Mouse (Mus musculus) hindbrain, embryonic 15.5 days (tissue): ENCODE data around the gene Rgs3. TPM values are rescaled to one million over a fixed set of nuclear protein-coding genes. Genes with fewer than 3 reads are reported as not detected.

Experiments used
- ATAC-seq: fragments of 200-750 bp; cut with Nextera tagmentation; 2 replicates; pipeline ENCODE4 v1.8.0; 2017; ENCODE audit warnings: low read depth, moderate number of reproducible peaks, moderate TSS enrichment; ENCODE audit not compliant: low FRiP score
- H3K27ac ChIP-seq: fragments of 300-500 bp; sonication (generic); replicated peaks from 2 replicates; pipeline ENCODE4 v1.5.1; 2015; ENCODE audit warnings: mild to moderate bottlenecking, inconsistent platforms
- H3K27me3 ChIP-seq: fragments of 300-500 bp; sonication (generic); 2 replicates; pipeline ENCODE4 v1.6.1; 2015; ENCODE audit warnings: control low read depth, inconsistent platforms
- H3K36me3 ChIP-seq: fragments of 300-500 bp; sonication (generic); 2 replicates; pipeline ENCODE4 v1.6.1; 2015; ENCODE audit warnings: control low read depth, inconsistent platforms
- H3K4me1 ChIP-seq: fragments of 300-500 bp; sonication (generic); replicated peaks from 2 replicates; pipeline ENCODE4 v1.6.1; 2015; ENCODE audit warnings: control low read depth, inconsistent platforms
- H3K4me2 ChIP-seq: fragments of 300-500 bp; sonication (generic); 2 replicates; pipeline ENCODE4 v1.6.1; 2015; ENCODE audit warnings: moderate library complexity, mild to moderate bottlenecking, inconsistent platforms
- H3K4me3 ChIP-seq: fragments of 300-500 bp; sonication (generic); 2 replicates; pipeline ENCODE4 v1.5.1; 2015; ENCODE audit warnings: mild to moderate bottlenecking, inconsistent platforms
- H3K9ac ChIP-seq: fragments of 300-500 bp; sonication (generic); 2 replicates; pipeline ENCODE4 v1.6.1; 2015; ENCODE audit warnings: inconsistent platforms
- H3K9me3 ChIP-seq: fragments of 300-500 bp; sonication (generic); 2 replicates; pipeline ENCODE4 v1.6.1; 2016; ENCODE audit warnings: control low read depth, inconsistent platforms
- WGBS: fragments of 180-500 bp; shearing (Covaris S2); methylation state at CpG from one replicate; pipeline ENCODE4 v1.1.7; 2015; 5-methylcytosine and 5-hydroxymethylcytosine counted together
- polyA plus RNA-seq: library from polyadenylated mRNA; unstranded; fragments of >200 nt; fragmentation: Nextera tagmentation; extraction: Ambion mirVana; gene quantifications from 2 replicates; pipeline ENCODE4 v1.2.1, GENCODE M21; 2015

Rgs3 gene
- polyA plus RNA-seq, 1 experiment from 2014 or later, result 69.3 TPM

DNA sequence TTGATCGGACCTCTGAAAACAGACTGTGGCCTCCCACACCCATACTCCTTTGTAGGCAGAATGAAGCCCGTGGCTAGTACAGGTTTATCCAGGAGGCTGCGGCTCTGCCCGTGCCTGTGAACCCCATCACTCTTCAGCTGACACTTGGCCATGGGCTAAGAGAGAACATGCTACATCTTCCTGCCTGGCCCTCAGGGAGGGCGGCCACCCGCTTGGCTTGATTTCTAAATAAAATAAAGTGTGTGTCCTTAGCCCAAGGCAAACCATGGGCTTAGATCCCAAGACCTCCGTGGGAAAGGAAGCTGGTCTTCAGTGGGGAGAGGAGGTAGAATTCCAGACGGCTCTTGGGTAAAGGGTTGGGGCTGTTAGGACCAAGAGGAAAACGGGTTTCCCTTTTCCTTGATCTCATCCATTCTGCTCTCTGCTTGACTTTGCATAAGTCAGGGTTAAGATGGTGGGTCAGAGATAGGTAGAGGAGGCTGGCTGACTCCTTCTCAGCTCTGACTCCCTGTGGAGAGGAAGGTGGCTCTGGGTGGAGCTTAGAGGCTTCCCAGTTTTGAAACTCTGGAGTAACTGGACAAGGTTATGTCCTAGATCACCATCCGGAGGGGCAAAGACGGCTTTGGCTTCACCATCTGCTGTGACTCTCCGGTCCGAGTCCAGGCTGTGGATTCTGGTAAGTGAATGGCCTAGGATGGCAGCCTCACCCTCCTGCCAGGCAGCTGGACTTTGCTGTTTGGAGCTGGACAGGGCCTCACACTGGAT is 63.8 kb downstream of the Rgs3 start:
- no peaks in the 10 kb centered on the region for H3K36me3 ChIP-seq
- WGBS, result 78% methylated on average over 13 of the region's 13 CpGs
- ATAC-seq, result no peak
- H3K9me3 ChIP-seq, result no peaks in the 10 kb centered on the region
- peaks cover 46% of the 10 kb centered on the region for H3K4me1 ChIP-seq
- no peaks in the 10 kb centered on the region for H3K27me3 ChIP-seq
- H3K4me2 ChIP-seq, result no peak overlapping the region
- H3K9ac ChIP-seq, result no peak overlapping the region
- no peak overlapping the region for H3K27ac ChIP-seq
- H3K4me3 ChIP-seq, result no peak overlapping the region

DNA sequence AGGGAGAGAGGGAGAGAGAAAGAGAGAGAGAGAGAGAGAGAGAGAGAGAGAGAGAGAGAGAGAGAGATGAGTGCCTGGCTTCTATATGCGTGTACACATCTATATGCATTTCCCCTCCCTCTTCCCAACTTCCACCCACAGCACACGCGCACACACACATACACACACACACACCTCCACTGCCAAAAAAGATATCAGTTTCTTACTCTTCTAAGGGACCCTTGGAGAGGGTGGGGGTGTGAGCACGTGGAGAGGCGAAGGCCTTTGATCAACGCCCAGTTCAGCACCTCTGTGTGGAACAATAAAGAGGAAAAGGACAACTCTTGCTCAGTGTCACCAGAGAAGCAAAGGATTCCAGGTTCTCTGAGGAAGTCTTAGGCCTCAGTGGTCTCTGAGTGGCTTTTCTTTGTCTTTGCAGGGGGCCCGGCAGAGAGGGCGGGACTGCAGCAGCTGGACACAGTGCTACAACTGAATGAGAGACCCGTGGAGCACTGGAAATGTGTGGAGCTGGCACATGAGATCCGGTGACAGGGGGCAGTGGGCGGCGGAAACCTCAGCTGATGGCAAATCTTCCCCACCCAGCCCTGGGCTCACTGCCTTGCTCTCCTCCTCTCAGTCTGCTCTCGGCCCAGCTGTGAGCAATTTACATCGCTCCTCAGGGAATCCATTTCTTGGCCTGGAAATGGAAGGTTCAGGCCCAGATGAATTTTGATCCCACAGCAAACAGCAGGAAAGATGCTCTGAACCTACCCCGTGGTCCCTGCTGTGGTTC is 65.2 kb downstream of the Rgs3 start:
- no peaks in the 10 kb centered on the region for H3K9me3 ChIP-seq
- H3K27me3 ChIP-seq, result no peaks in the 10 kb centered on the region
- WGBS, result 31% methylated on average over 15 of the region's 15 CpGs
- H3K4me2 ChIP-seq, result no peak overlapping the region
- no peak overlapping the region for H3K4me3 ChIP-seq
- ATAC-seq, result peak; percentile 13; the same call in 1 of the 2 replicates
- H3K27ac ChIP-seq, result peak overlapping the region; percentile 46
- H3K36me3 ChIP-seq, result no peaks in the 10 kb centered on the region
- peaks cover 31% of the 10 kb centered on the region for H3K4me1 ChIP-seq
- no peak overlapping the region for H3K9ac ChIP-seq

DNA sequence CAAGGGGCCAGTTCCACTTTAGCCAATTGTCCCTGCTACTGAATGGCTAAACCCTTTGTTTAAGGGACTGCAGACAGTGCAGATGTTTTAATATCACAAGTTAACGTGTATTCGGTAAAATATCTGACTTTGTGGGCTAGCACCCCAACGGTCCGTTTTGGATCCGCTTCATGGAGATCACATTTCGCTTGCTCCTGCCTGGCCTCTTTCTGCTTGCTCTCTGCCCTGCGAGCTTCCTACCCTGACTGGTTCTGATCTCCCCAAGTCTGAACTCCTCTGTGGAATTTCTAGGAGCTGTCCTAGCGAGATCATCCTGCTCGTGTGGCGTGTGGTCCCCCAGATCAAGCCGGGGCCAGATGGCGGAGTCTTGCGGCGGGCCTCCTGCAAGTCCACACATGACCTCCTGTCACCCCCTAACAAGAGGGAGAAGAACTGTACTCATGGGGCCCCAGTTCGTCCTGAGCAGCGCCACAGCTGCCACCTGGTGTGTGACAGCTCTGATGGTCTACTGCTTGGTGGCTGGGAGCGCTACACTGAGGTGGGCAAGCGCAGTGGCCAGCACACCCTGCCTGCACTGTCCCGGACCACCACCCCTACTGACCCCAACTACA is 65.9 kb downstream of the Rgs3 start:
- Histone ChIP-seq H3K4me3 (no peak overlapping the region), H3K27ac (peak overlapping the region; percentile 46; the same call in 1 of the 2 replicates), H3K4me2 (no peak overlapping the region), H3K4me1 (peaks cover 28% of the 10 kb centered on the region), H3K27me3 (no peaks in the 10 kb centered on the region), H3K36me3 (no peaks in the 10 kb centered on the region), H3K9ac (no peak overlapping the region), H3K9me3 (no peaks in the 10 kb centered on the region)
- WGBS, result 71% methylated on average over 19 of the region's 19 CpGs
- ATAC-seq, result no peak

DNA sequence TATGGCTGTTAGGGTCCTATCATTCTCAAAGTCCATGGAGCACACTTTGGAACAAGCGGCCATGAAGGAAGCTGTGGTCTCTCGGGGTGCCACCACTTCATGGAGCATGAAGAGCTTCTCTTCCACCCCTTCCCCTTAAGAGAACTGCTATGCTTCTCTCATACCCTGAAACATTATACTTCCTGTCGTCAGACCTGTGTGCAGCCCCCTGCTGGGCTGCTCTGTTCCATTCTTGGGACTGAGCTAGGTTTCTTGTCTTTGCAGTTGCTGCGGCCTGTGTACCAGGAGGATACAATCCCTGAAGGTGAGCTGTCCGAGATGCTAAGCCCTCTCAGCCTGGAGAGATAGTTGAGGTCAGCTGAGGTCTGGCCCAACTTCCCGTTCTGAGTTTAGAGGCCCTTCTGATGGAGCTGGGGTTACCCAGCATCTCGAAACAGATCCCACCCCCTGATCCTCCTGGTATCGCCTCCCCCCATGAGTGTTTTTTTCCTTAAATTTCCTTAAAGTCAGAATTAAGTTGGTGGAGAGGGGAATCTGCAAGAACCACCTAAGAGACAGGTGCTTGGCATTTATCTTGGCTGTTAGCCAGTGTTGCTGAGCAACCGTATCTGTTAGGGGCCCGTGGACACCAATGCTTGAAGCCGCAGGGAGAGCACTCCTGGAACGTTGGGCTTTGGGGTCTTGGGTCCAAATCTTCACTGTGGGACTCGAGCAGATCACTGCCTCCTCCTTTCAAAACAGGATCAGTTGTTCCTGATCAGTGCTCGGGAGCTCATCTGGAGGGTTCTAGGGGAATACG is 66.8 kb downstream of the Rgs3 start:
- Histone ChIP-seq H3K27me3 (no peaks in the 10 kb centered on the region), H3K4me1 (peaks cover 28% of the 10 kb centered on the region), H3K4me3 (no peak overlapping the region), H3K4me2 (no peak overlapping the region), H3K9me3 (no peaks in the 10 kb centered on the region), H3K9ac (no peak overlapping the region), H3K27ac (no peak overlapping the region), H3K36me3 (no peaks in the 10 kb centered on the region)
- 71% methylated on average over 15 of the region's 15 CpGs for whole genome bisulfite sequencing
- no peak for ATAC-seq

DNA sequence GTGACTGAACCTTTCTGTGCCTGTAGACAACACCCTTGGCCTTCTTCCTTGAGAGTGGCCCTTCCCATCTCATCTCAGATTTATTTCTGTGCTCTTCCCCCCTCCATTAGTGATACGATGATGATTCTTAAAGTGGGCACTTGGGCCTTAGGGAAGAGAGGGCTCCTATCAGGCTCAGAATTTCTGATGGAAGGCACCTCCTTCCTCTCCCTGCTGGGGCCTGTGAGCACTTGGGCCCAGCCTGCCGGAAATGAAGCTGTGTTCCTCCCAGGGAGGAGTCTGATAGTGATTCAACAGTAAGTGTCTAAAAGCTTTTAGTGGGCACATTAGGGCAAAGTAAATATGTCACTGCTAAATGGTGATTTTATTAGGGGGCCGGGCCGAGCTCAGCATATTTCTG is 67.7 kb downstream of the Rgs3 start:
- H3K27ac ChIP-seq, result no peak overlapping the region
- 89% methylated on average over 4 of the region's 4 CpGs for WGBS
- H3K4me2 ChIP-seq, result no peak overlapping the region
- H3K9ac ChIP-seq, result no peak overlapping the region
- no peaks in the 10 kb centered on the region for H3K9me3 ChIP-seq
- no peak overlapping the region for H3K4me3 ChIP-seq
- no peak for ATAC-seq
- peaks cover 27% of the 10 kb centered on the region for H3K4me1 ChIP-seq
- no peaks in the 10 kb centered on the region for H3K36me3 ChIP-seq
- H3K27me3 ChIP-seq, result no peaks in the 10 kb centered on the region

DNA sequence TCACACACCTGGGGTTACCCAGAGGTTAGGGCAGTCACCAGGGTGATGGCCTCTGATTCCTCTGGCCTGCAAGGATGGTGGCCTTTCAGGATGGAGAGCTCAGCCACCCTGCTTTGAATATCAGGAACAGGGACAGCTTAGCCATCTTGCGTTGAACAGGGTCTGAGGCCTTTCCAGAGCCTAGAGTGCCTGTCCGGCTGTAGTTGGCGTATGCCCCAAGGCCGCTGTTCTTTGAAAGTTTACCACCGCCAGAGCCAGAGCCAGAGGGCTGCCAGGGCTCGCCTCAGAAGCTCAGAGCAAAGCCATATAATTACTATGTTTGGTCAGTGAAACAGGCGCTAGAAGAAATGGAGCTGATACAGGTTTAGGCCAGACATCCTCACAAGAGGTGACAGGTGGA is 68.9 kb downstream of the Rgs3 start:
- Histone ChIP-seq H3K4me1 (peaks cover 25% of the 10 kb centered on the region), H3K36me3 (no peaks in the 10 kb centered on the region), H3K27me3 (no peaks in the 10 kb centered on the region), H3K4me2 (no peak overlapping the region), H3K4me3 (no peak overlapping the region), H3K9me3 (no peaks in the 10 kb centered on the region), H3K9ac (no peak overlapping the region), H3K27ac (no peak overlapping the region)
- ATAC-seq, result no peak
- WGBS, result 83% methylated on average over 7 of the region's 7 CpGs

DNA sequence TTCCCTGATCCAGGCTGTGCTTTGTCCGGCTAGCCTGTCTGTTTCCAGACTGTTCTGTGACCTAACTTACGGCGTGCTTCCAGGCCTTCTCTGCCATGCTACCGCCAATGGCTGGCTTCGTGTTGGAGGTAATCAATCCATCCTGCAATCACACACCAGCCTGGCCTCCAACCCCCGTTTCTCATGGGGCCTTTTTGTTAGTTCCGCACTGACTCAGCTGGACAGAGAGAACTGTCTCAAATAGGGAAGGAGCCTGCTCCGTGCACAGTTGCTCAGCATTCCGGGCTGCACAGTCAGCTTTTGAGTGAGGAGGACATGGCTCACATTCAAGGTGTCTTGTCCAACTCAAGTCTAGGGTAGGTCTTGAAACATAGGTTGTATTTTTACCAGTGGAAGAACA is 69.8 kb downstream of the Rgs3 start:
- no peaks in the 10 kb centered on the region for H3K36me3 ChIP-seq
- no peak overlapping the region for H3K9ac ChIP-seq
- peaks cover 28% of the 10 kb centered on the region for H3K4me1 ChIP-seq
- no peak overlapping the region for H3K4me2 ChIP-seq
- H3K27ac ChIP-seq, result no peak overlapping the region
- no peaks in the 10 kb centered on the region for H3K27me3 ChIP-seq
- no peaks in the 10 kb centered on the region for H3K9me3 ChIP-seq
- H3K4me3 ChIP-seq, result no peak overlapping the region
- ATAC-seq, result no peak
- 48% methylated on average over 9 of the region's 9 CpGs for WGBS

DNA sequence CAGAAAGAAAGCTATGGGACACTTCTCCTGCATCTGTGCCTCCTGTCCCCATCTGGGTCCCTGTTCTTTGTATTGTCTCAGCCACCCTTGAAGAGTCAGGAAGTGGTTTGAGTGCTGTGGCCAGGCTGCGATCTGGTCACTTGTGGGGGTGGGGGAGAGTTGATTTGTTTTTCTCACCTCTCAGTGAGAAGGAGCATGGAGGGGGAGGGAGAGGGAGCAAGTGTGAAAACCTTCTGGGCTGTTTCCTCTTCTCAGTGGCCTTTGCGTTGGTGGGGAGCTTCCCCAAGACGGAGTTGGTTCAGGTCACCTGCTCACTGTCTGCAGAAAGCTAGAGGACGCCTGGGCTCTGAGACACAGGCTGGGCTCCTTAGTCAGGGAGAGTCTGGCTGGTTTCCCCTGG is 70.3 kb downstream of the Rgs3 start:
- Histone ChIP-seq H3K36me3 (no peaks in the 10 kb centered on the region), H3K4me3 (no peak overlapping the region), H3K9me3 (no peaks in the 10 kb centered on the region), H3K27ac (no peak overlapping the region), H3K4me1 (peaks cover 24% of the 10 kb centered on the region), H3K4me2 (no peak overlapping the region), H3K9ac (no peak overlapping the region), H3K27me3 (no peaks in the 10 kb centered on the region)
- 43% methylated on average over 4 of the region's 4 CpGs for WGBS
- ATAC-seq, result no peak

DNA sequence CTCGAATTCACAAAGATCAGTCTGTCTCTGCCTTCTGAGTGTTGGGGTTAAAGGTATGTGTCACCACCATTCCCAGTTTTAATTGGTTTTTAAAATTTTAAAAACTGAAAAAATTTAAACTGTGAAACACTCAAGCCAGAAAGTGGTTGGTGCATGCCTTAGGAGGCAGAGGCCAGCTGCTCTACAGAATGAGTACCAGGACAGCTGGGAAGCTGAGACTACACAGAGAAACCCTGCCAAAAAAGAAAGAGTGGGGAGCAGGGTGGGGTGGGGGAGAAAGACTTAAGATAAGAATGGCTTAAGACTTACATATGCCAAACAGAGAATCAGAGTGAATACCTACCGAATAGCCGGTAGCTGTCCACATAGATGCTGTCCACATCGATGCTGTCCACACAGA is 73.6 kb downstream of the Rgs3 start:
- Histone ChIP-seq H3K4me1 (peaks cover 3% of the 10 kb centered on the region; the same call in 1 of the 2 replicates), H3K27ac (no peak overlapping the region), H3K9ac (no peak overlapping the region), H3K4me3 (no peak overlapping the region), H3K4me2 (no peak overlapping the region), H3K36me3 (no peaks in the 10 kb centered on the region), H3K27me3 (no peaks in the 10 kb centered on the region), H3K9me3 (no peaks in the 10 kb centered on the region)
- 97% methylated on average over 4 of the region's 4 CpGs for WGBS
- ATAC-seq, result no peak

DNA sequence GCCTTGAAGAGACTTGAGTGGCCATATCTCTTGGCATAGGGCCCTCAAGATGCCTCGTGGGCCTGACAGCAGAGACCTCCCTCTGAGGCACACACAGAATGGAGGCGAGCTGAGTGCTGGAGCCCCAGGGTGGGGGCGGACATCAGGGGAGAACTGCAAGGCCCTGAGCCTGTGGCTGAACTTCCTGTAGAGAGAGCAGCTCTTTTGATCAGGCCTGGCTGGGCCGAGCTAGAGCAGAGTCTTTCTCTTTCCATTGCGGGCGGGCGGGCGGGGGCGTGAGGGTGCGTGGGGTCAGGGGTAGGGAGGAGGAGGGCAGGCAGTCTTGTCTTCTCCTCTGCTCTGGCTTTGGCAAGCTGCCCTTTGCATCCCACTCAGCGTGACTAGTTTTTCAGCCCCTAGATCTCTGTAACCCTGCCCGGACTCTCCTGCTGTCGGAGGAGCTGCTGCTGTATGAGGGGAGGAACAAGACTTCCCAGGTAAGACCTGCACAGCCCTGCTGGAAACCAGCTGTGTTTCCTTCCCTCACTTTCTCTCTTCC is 74.5 kb downstream of the Rgs3 start:
- Histone ChIP-seq H3K36me3 (no peaks in the 10 kb centered on the region), H3K4me2 (no peak overlapping the region), H3K9ac (no peak overlapping the region), H3K4me1 (peaks cover 3% of the 10 kb centered on the region; the same call in 1 of the 2 replicates), H3K9me3 (no peaks in the 10 kb centered on the region), H3K27ac (no peak overlapping the region), H3K27me3 (no peaks in the 10 kb centered on the region), H3K4me3 (no peak overlapping the region)
- WGBS, result 39% methylated on average over 8 of the region's 13 CpGs
- ATAC-seq, result no peak

DNA sequence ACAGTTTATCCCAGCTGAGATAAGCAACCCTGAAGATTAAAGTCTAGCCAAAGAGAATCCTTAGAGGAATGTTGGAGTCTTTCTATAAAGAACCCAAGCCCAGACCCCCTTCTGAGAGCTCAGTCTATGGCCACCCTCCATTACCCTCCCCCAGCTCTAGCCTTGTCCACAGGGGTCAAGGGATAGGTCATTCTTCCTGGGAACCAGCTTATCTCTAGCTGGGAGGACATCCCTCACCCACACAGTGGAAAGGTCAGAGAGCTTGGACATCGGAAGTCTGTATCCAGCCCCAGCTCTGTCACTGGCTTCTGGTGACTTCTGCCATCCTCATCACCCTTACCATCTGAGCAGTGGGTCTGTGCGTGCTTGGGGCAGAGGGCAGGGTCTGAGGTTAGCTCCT is 75.2 kb downstream of the Rgs3 start:
- WGBS, result 85% methylated on average over 2 of the region's 2 CpGs
- Histone ChIP-seq H3K36me3 (no peaks in the 10 kb centered on the region), H3K27ac (no peak overlapping the region)

More for the DNA sequence above, 75.2 kb downstream of the Rgs3 start:
- no peaks in the 10 kb centered on the region for H3K27me3 ChIP-seq
- peaks cover 3% of the 10 kb centered on the region; the same call in 1 of the 2 replicates for H3K4me1 ChIP-seq
- no peaks in the 10 kb centered on the region for H3K9me3 ChIP-seq
- ATAC-seq, result no peak
- H3K9ac ChIP-seq, result no peak overlapping the region
- no peak overlapping the region for H3K4me3 ChIP-seq
- H3K4me2 ChIP-seq, result no peak overlapping the region
